Mouse (Mus musculus): ENCODE measurements around the gene Gm10160. TPM values are rescaled to one million over a fixed set of nuclear protein-coding genes. Genes with fewer than 3 reads are reported as not detected.

Gm10160 gene
- polyA plus RNA-seq (2012; rRNA removed) = not detected in 2 replicates

GRCm38 (mm10) chr7:81855694-81856093, at the start of gene Gm10160:
TSS of gene Gm10160 (minus strand) at chr7:81855794.
- Histone ChIP-seq H3K4me1 (ENCODE audit: control insufficient read depth, insufficient read depth, low read length) (peaks cover 6% of the 10 kb centered on the region), H3K27ac (ENCODE audit: insufficient read depth, low read length) (no peak within 1 kb of the TSS), H3K4me3 (ENCODE audit: insufficient read depth, low read length) (no peak within 1 kb of the TSS)
- TF ChIP-seq CTCF (IDR thresholded peaks at IDR 0.05; ENCODE audit: extremely low read depth, insufficient read depth, low read length) (no peak), POLR2A (IDR thresholded peaks at IDR 0.05; ENCODE audit: extremely low read depth, insufficient read depth, low read length) (no peak)

GRCm38 (mm10) chr7:81904926-81905325, 49.3 kb upstream of the Gm10160 start:
- TF ChIP-seq POLR2A (IDR thresholded peaks at IDR 0.05; ENCODE audit: extremely low read depth, insufficient read depth, low read length) = no peak
- no peak for TF ChIP-seq CTCF (IDR thresholded peaks at IDR 0.05; ENCODE audit: extremely low read depth, insufficient read depth, low read length)
- Histone ChIP-seq H3K4me3 (ENCODE audit: insufficient read depth, low read length) (no peak overlapping the region), H3K4me1 (ENCODE audit: control insufficient read depth, insufficient read depth, low read length) (peaks cover 4% of the 10 kb centered on the region; the same call in 1 of the 2 replicates), H3K27ac (ENCODE audit: insufficient read depth, low read length) (no peak overlapping the region)

- Histone ChIP-seq H3K27ac (ENCODE audit: insufficient read depth, low read length) (no peak overlapping the region), H3K4me1 (ENCODE audit: control insufficient read depth, insufficient read depth, low read length) (peaks cover 4% of the 10 kb centered on the region; the same call in 1 of the 2 replicates), H3K4me3 (ENCODE audit: insufficient read depth, low read length) (no peak overlapping the region)
- TF ChIP-seq CTCF (IDR thresholded peaks at IDR 0.05; ENCODE audit: extremely low read depth, insufficient read depth, low read length) = no peak
- no peak for TF ChIP-seq POLR2A (IDR thresholded peaks at IDR 0.05; ENCODE audit: extremely low read depth, insufficient read depth, low read length)
Measured at GRCm38 (mm10) chr7:81904094-81904493, 48.5 kb upstream of the Gm10160 start.

- Histone ChIP-seq H3K27ac (ENCODE audit: insufficient read depth, low read length) (no peak overlapping the region), H3K4me3 (ENCODE audit: insufficient read depth, low read length) (no peak overlapping the region), H3K4me1 (ENCODE audit: control insufficient read depth, insufficient read depth, low read length) (peaks cover under 1% of the 10 kb centered on the region; the same call in 1 of the 2 replicates)
- TF ChIP-seq CTCF (IDR thresholded peaks at IDR 0.05; ENCODE audit: extremely low read depth, insufficient read depth, low read length) = no peak
- no peak for TF ChIP-seq POLR2A (IDR thresholded peaks at IDR 0.05; ENCODE audit: extremely low read depth, insufficient read depth, low read length)
Measured at GRCm38 (mm10) chr7:81899361-81899760, 43.8 kb upstream of the Gm10160 start.

GRCm38 (mm10) chr7:81885128-81885527, 29.5 kb upstream of the Gm10160 start:
- no peak overlapping the region for H3K27ac ChIP-seq (ENCODE audit: insufficient read depth, low read length)
- no peak for TF ChIP-seq CTCF (IDR thresholded peaks at IDR 0.05; ENCODE audit: extremely low read depth, insufficient read depth, low read length)
- TF ChIP-seq POLR2A (IDR thresholded peaks at IDR 0.05; ENCODE audit: extremely low read depth, insufficient read depth, low read length) = no peak
- H3K4me1 ChIP-seq (ENCODE audit: control insufficient read depth, insufficient read depth, low read length) = no peaks in the 10 kb centered on the region
- no peak overlapping the region for H3K4me3 ChIP-seq (ENCODE audit: insufficient read depth, low read length)

GRCm38 (mm10) chr7:81881600-81881999, 26.0 kb upstream of the Gm10160 start:
- Histone ChIP-seq H3K4me1 (ENCODE audit: control insufficient read depth, insufficient read depth, low read length) (no peaks in the 10 kb centered on the region), H3K4me3 (ENCODE audit: insufficient read depth, low read length) (no peak overlapping the region), H3K27ac (ENCODE audit: insufficient read depth, low read length) (no peak overlapping the region)
- TF ChIP-seq CTCF (IDR thresholded peaks at IDR 0.05; ENCODE audit: extremely low read depth, insufficient read depth, low read length) (no peak), POLR2A (IDR thresholded peaks at IDR 0.05; ENCODE audit: extremely low read depth, insufficient read depth, low read length) (no peak)

GRCm38 (mm10) chr7:81880797-81881196, 25.2 kb upstream of the Gm10160 start:
- no peak for TF ChIP-seq POLR2A (IDR thresholded peaks at IDR 0.05; ENCODE audit: extremely low read depth, insufficient read depth, low read length)
- no peak for TF ChIP-seq CTCF (IDR thresholded peaks at IDR 0.05; ENCODE audit: extremely low read depth, insufficient read depth, low read length)
- no peak overlapping the region for H3K4me3 ChIP-seq (ENCODE audit: insufficient read depth, low read length)
- no peak overlapping the region for H3K27ac ChIP-seq (ENCODE audit: insufficient read depth, low read length)
- H3K4me1 ChIP-seq (ENCODE audit: control insufficient read depth, insufficient read depth, low read length) = peaks cover 1% of the 10 kb centered on the region; the same call in 1 of the 2 replicates

GRCm38 (mm10) chr7:81880286-81880685, 24.7 kb upstream of the Gm10160 start:
- TF ChIP-seq CTCF (IDR thresholded peaks at IDR 0.05; ENCODE audit: extremely low read depth, insufficient read depth, low read length) (no peak), POLR2A (IDR thresholded peaks at IDR 0.05; ENCODE audit: extremely low read depth, insufficient read depth, low read length) (no peak)
- H3K4me1 ChIP-seq (ENCODE audit: control insufficient read depth, insufficient read depth, low read length) = peaks cover 1% of the 10 kb centered on the region; the same call in 1 of the 2 replicates
- H3K27ac ChIP-seq (ENCODE audit: insufficient read depth, low read length) = no peak overlapping the region
- H3K4me3 ChIP-seq (ENCODE audit: insufficient read depth, low read length) = no peak overlapping the region

- no peak for TF ChIP-seq CTCF (IDR thresholded peaks at IDR 0.05; ENCODE audit: extremely low read depth, insufficient read depth, low read length)
- no peak for TF ChIP-seq POLR2A (IDR thresholded peaks at IDR 0.05; ENCODE audit: extremely low read depth, insufficient read depth, low read length)
- Histone ChIP-seq H3K27ac (ENCODE audit: insufficient read depth, low read length) (no peak overlapping the region), H3K4me1 (ENCODE audit: control insufficient read depth, insufficient read depth, low read length) (peaks cover 7% of the 10 kb centered on the region; the same call in 1 of the 2 replicates), H3K4me3 (ENCODE audit: insufficient read depth, low read length) (no peak overlapping the region)
Measured at GRCm38 (mm10) chr7:81875372-81875771, 19.8 kb upstream of the Gm10160 start.

GRCm38 (mm10) chr7:81874636-81875035, 19.0 kb upstream of the Gm10160 start:
- no peak overlapping the region for H3K4me3 ChIP-seq (ENCODE audit: insufficient read depth, low read length)
- peaks cover 7% of the 10 kb centered on the region; the same call in 1 of the 2 replicates for H3K4me1 ChIP-seq (ENCODE audit: control insufficient read depth, insufficient read depth, low read length)
- H3K27ac ChIP-seq (ENCODE audit: insufficient read depth, low read length) = no peak overlapping the region
- TF ChIP-seq POLR2A (IDR thresholded peaks at IDR 0.05; ENCODE audit: extremely low read depth, insufficient read depth, low read length) (no peak), CTCF (IDR thresholded peaks at IDR 0.05; ENCODE audit: extremely low read depth, insufficient read depth, low read length) (no peak)
